Mouse (Mus musculus) ES-E14 (cell line): ENCODE data around the gene Wnk1.

Source experiments
- HCFC1 ChIP-seq: IDR thresholded peaks from 2 replicates; pipeline ENCODE4 v1.6.1; 2012; ENCODE audit warnings: low read length, inconsistent platforms, borderline replicate concordance; ENCODE audit not compliant: insufficient read depth
- MAFK ChIP-seq: IDR thresholded peaks from 2 replicates; pipeline ENCODE4 v1.6.1; 2014; ENCODE audit warnings: mild to moderate bottlenecking, low read depth, low read length, inconsistent platforms; ENCODE audit not compliant: insufficient read depth
- ZC3H11A ChIP-seq: IDR thresholded peaks from 2 replicates; pipeline ENCODE4 v1.6.1; 2012; ENCODE audit warnings: low read depth, mild to moderate bottlenecking, inconsistent platforms, low read length, borderline replicate concordance

DNA sequence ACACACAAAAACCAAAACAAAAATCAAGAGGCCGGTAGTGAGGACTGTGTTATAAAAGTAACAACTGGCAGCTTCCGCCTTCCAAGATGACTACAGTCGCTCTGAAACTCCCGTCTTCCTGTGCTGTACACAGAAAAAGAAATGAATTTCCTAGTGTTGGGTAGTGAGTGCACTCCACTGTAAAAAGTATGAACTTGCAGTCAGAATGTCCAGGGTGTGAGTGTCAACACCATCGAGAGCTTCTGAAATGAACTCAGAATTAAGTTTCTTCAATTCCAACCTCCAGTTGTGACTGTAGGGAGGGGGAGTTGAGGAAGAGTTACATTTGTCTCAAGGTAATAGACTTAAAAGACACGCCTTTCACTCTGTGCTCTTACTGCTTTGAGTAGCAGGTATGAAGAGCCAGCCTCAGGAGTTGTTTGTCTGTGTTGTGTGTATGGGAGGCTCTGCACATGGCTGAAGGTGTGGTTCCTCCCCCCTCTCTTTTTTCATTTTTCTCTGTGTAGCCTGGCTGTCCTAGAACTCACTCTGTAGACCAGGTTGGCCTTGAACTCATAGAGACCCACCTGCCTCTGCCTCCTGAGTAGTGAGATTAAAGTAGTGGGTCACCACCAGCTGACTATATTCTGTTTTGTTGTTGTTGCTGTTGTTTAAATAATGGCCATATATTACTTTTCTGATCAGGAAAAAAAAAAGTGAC is 43.9 kb upstream of the Wnk1 start:
- TF ChIP-seq HCFC1 (no peak), ZC3H11A (no peak), MAFK (no peak)
